Mouse (Mus musculus) embryonic facial prominence, embryonic 13.5 days (tissue): ENCODE data around the gene Cdk8. TPM values are rescaled to one million over a fixed set of nuclear protein-coding genes. Genes with fewer than 3 reads are reported as not detected.

Source experiments
- ATAC-seq: fragments of 200-750 bp; cut with Nextera tagmentation; 2 replicates; pipeline ENCODE4 v1.8.0; 2017; ENCODE audit warnings: low read depth; ENCODE audit not compliant: insufficient number of reproducible peaks, insufficient read depth, low FRiP score, low TSS enrichment
- H3K27ac ChIP-seq: fragments of 300-500 bp; sonication (generic); 2 replicates; pipeline ENCODE4 v1.5.1; 2015; ENCODE audit warnings: moderate library complexity, mild to moderate bottlenecking, inconsistent platforms
- H3K27me3 ChIP-seq: fragments of 300-500 bp; sonication (generic); 2 replicates; pipeline ENCODE4 v1.6.1; 2015; ENCODE audit warnings: mild to moderate bottlenecking, inconsistent platforms
- H3K36me3 ChIP-seq: fragments of 300-500 bp; sonication (generic); 2 replicates; pipeline ENCODE4 v1.6.1; 2015; ENCODE audit warnings: mild to moderate bottlenecking, inconsistent platforms
- H3K4me1 ChIP-seq: fragments of 300-500 bp; sonication (generic); 2 replicates; pipeline ENCODE4 v1.6.1; 2015; ENCODE audit warnings: inconsistent platforms
- H3K4me2 ChIP-seq: fragments of 300-500 bp; sonication (generic); 2 replicates; pipeline ENCODE4 v1.6.1; 2015; ENCODE audit warnings: moderate library complexity, mild to moderate bottlenecking, inconsistent platforms
- H3K4me3 ChIP-seq: fragments of 300-500 bp; sonication (generic); 2 replicates; pipeline ENCODE4 v1.5.1; 2015; ENCODE audit warnings: mild to moderate bottlenecking, inconsistent platforms
- H3K9ac ChIP-seq: fragments of 300-500 bp; sonication (generic); 2 replicates; pipeline ENCODE4 v1.6.1; 2015; ENCODE audit warnings: mild to moderate bottlenecking, inconsistent platforms
- H3K9me3 ChIP-seq: fragments of 300-500 bp; sonication (generic); 2 replicates; pipeline ENCODE4 v1.6.1; 2016; ENCODE audit warnings: inconsistent platforms
- WGBS: fragments of 180-500 bp; shearing (Covaris S2); methylation state at CpG from one replicate; pipeline ENCODE4 v1.1.7; 2015; ENCODE audit warnings: mixed read lengths; 5-methylcytosine and 5-hydroxymethylcytosine counted together
- polyA plus RNA-seq: library from polyadenylated mRNA; unstranded; fragments of >200 nt; fragmentation: Nextera tagmentation; extraction: Ambion mirVana; gene quantifications from 2 replicates; pipeline ENCODE4 v1.2.1, GENCODE M21; 2015

The Cdk8 gene
- polyA plus RNA-seq, 1 experiment from 2014 or later: 19.7 TPM

DNA sequence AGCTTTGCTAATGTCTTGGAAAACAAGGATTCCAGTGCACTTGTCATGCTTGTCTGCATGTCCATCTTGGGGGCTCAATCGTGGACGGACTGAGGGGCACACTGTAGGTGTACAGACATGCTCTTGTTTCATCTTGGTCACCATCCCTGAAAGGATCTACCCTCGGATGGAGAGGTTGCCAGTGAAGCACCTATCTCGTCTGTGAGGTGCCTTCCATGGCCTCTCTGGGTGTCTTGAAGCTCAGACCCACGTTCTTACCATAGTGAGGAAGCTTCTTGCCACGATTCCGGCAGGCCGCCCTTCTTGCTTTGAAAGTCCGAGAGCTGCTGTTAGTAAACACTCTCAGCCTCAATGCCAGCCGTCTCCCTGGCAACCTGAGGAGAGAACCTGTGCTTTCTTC lies 56.4 kb downstream of the Cdk8 start:
- no peaks in the 10 kb centered on the region for H3K27me3 ChIP-seq
- H3K4me3 ChIP-seq: no peak overlapping the region
- no peak overlapping the region for H3K27ac ChIP-seq
- H3K4me2 ChIP-seq: no peak overlapping the region
- 90% methylated on average over 10 of the region's 10 CpGs for WGBS
- H3K4me1 ChIP-seq: no peaks in the 10 kb centered on the region
- H3K36me3 ChIP-seq: peaks cover 50% of the 10 kb centered on the region
- H3K9ac ChIP-seq: no peak overlapping the region
- no peak for ATAC-seq
- no peaks in the 10 kb centered on the region for H3K9me3 ChIP-seq

DNA sequence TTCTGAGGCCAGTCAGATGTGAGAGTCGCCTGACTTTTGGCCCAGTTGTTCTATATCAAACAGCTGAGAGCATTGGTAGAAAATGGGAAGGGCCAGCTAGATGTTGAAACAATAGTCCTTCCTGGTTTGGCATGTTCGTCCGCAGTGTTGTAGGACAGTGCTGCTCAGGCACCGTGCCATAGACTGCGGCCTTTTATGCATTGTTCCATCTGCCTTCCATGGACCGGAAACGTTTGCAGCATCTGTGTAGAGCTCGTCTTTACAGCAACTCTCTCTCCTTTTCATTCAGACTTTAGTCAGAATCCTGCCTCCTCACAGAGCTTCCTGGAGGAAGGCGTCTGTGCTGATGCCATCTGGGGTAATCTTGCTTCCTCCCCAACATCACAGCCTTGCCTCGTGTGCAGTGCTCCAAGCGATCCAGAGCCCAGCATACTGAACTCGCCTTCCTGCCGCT lies 57.0 kb downstream of the Cdk8 start:
- peaks cover 52% of the 10 kb centered on the region for H3K36me3 ChIP-seq
- H3K27me3 ChIP-seq: no peaks in the 10 kb centered on the region
- no peak for ATAC-seq
- H3K4me2 ChIP-seq: no peak overlapping the region
- no peaks in the 10 kb centered on the region for H3K4me1 ChIP-seq
- no peak overlapping the region for H3K27ac ChIP-seq
- WGBS: 87% methylated on average over 13 of the region's 13 CpGs
- H3K4me3 ChIP-seq: no peak overlapping the region
- no peaks in the 10 kb centered on the region for H3K9me3 ChIP-seq
- no peak overlapping the region for H3K9ac ChIP-seq

DNA sequence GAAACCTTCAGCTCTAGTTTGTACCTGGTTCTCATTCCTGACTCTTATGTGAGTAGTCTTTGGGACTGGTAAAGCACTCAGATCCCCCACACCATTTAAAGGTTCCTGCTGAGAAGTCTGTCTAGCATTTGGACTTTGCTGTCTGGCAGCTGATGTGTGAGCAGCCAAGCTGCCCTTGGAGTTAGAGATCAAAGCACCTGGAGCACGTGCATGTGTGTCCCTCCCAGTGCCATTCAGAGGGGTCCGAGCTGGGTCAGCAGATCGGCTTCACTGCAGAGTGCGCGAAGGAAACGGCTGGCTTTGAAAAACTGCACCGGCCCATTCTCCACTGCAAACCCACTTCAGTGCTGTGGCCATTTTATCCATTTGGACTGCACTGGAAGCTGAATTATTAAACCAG lies 58.9 kb downstream of the Cdk8 start:
- no peak for ATAC-seq
- peaks cover 53% of the 10 kb centered on the region for H3K36me3 ChIP-seq
- 88% methylated on average over 7 of the region's 7 CpGs for WGBS

DNA sequence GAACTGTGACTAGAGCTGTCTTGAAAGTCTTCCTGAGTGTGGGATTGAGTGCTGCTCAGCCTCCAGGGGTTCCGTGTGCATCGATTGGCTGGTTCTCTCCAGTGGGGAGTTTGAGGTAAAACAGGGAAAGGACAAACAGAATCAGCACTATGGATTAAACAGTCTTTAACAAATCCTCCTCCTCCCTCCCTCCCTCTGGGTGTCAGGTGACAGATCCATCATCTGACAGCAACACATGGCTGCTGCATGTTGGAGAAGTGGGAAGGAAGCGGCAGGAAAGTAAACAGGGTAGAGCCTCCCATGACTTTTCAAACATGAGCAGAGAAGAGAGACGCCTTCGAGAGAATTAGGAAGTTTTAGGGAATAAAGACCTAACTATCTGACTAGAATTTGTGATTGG lies 59.4 kb downstream of the Cdk8 start:
- 84% methylated on average over 5 of the region's 5 CpGs for WGBS

More for the DNA sequence above, 58.9 kb downstream of the Cdk8 start:
- Histone ChIP-seq H3K9me3 (no peaks in the 10 kb centered on the region), H3K27ac (no peak overlapping the region), H3K9ac (no peak overlapping the region), H3K4me3 (no peak overlapping the region), H3K27me3 (no peaks in the 10 kb centered on the region), H3K4me2 (no peak overlapping the region), H3K4me1 (no peaks in the 10 kb centered on the region)

DNA sequence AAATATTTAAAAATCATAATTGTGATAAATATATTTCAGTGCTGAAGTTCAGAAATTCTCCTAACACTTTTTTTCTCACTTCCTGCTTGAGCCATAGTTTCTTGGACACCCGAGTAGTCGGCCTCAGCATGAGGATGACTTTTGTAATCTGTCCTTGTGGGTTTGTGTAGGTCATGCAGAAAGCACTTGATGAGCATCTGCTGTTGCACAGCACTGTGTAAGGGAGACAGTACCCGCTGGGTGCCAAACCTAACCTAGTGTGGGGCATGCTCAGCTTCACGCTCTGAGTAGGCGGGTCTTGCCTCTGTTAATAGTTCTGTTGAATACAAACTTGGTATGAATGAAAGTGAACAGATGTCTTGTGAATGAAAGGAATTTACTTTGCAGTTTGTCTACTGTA lies 60.5 kb downstream of the Cdk8 start:
- H3K9me3 ChIP-seq: no peaks in the 10 kb centered on the region
- H3K9ac ChIP-seq: no peak overlapping the region
- ATAC-seq: no peak
- H3K27ac ChIP-seq: no peak overlapping the region
- H3K36me3 ChIP-seq: peaks cover 53% of the 10 kb centered on the region
- no peaks in the 10 kb centered on the region for H3K4me1 ChIP-seq
- H3K27me3 ChIP-seq: no peaks in the 10 kb centered on the region
- no peak overlapping the region for H3K4me3 ChIP-seq
- H3K4me2 ChIP-seq: no peak overlapping the region
- WGBS: 90% methylated on average over 5 of the region's 5 CpGs

More for the DNA sequence above, 59.4 kb downstream of the Cdk8 start:
- Histone ChIP-seq H3K4me1 (no peaks in the 10 kb centered on the region), H3K4me3 (no peak overlapping the region), H3K9me3 (no peaks in the 10 kb centered on the region), H3K4me2 (no peak overlapping the region), H3K27ac (no peak overlapping the region), H3K36me3 (peaks cover 49% of the 10 kb centered on the region), H3K27me3 (no peaks in the 10 kb centered on the region), H3K9ac (no peak overlapping the region)
- no peak for ATAC-seq

GRCm38 (mm10) chr5:146292896-146293680 lies 62.1 kb downstream of the Cdk8 start:
- peaks cover 51% of the 10 kb centered on the region for H3K36me3 ChIP-seq

GRCm38 (mm10) chr5:146293919-146294700 lies 63.1 kb downstream of the Cdk8 start:
- H3K9ac ChIP-seq: no peak overlapping the region
- H3K4me1 ChIP-seq: 0 out of 2 replicates have a peak, but pooled peaks cover under 1% of the 10 kb centered on the region
- peaks cover 55% of the 10 kb centered on the region for H3K36me3 ChIP-seq
- no peak overlapping the region for H3K4me2 ChIP-seq
- no peaks in the 10 kb centered on the region for H3K9me3 ChIP-seq
- no peaks in the 10 kb centered on the region for H3K27me3 ChIP-seq
- no peak overlapping the region for H3K27ac ChIP-seq
- whole genome bisulfite sequencing: 92% methylated on average over 11 of the region's 11 CpGs
- no peak for ATAC-seq
- H3K4me3 ChIP-seq: no peak overlapping the region

More at GRCm38 (mm10) chr5:146292896-146293680, 62.1 kb downstream of the Cdk8 start:
- no peak overlapping the region for H3K27ac ChIP-seq
- no peaks in the 10 kb centered on the region for H3K9me3 ChIP-seq
- ATAC-seq: no peak
- H3K9ac ChIP-seq: no peak overlapping the region
- no peaks in the 10 kb centered on the region for H3K27me3 ChIP-seq
- H3K4me3 ChIP-seq: no peak overlapping the region
- no peak overlapping the region for H3K4me2 ChIP-seq
- WGBS: 88% methylated on average over 5 of the region's 5 CpGs
- no peaks in the 10 kb centered on the region for H3K4me1 ChIP-seq

GRCm38 (mm10) chr5:146294834-146295233 lies 63.8 kb downstream of the Cdk8 start:
- Histone ChIP-seq H3K27ac (no peak overlapping the region), H3K4me1 (peaks cover 7% of the 10 kb centered on the region; the same call in 1 of the 2 replicates), H3K36me3 (peaks cover 58% of the 10 kb centered on the region), H3K4me2 (no peak overlapping the region), H3K27me3 (no peaks in the 10 kb centered on the region), H3K4me3 (no peak overlapping the region), H3K9me3 (no peaks in the 10 kb centered on the region), H3K9ac (no peak overlapping the region)
- WGBS: 95% methylated on average over 5 of the region's 5 CpGs
- ATAC-seq: no peak

GRCm38 (mm10) chr5:146298807-146299519 lies 67.9 kb downstream of the Cdk8 start:
- Histone ChIP-seq H3K27ac (no peak overlapping the region), H3K9me3 (no peaks in the 10 kb centered on the region), H3K9ac (no peak overlapping the region), H3K4me2 (no peak overlapping the region), H3K4me3 (no peak overlapping the region), H3K4me1 (peaks cover 7% of the 10 kb centered on the region; the same call in 1 of the 2 replicates), H3K27me3 (no peaks in the 10 kb centered on the region), H3K36me3 (peaks cover 67% of the 10 kb centered on the region)
- 85% methylated on average over 13 of the region's 13 CpGs for WGBS
- no peak for ATAC-seq

- ATAC-seq: no peak
- 83% methylated on average over 8 of the region's 8 CpGs for WGBS
Measured at GRCm38 (mm10) chr5:146299520-146299870, 68.5 kb downstream of the Cdk8 start.

GRCm38 (mm10) chr5:146303470-146303869 lies 72.4 kb downstream of the Cdk8 start:
- no peaks in the 10 kb centered on the region for H3K27me3 ChIP-seq
- 87% methylated on average over 5 of the region's 5 CpGs for WGBS
- no peak for ATAC-seq
- no peak overlapping the region for H3K27ac ChIP-seq
- H3K9me3 ChIP-seq: no peaks in the 10 kb centered on the region
- H3K4me3 ChIP-seq: no peak overlapping the region
- H3K9ac ChIP-seq: no peak overlapping the region
- no peak overlapping the region for H3K4me2 ChIP-seq
- peaks cover 55% of the 10 kb centered on the region for H3K36me3 ChIP-seq
- peaks cover 7% of the 10 kb centered on the region; the same call in 1 of the 2 replicates for H3K4me1 ChIP-seq

More at GRCm38 (mm10) chr5:146299520-146299870, 68.5 kb downstream of the Cdk8 start:
- Histone ChIP-seq H3K27ac (no peak overlapping the region), H3K4me3 (no peak overlapping the region), H3K27me3 (no peaks in the 10 kb centered on the region), H3K36me3 (peaks cover 71% of the 10 kb centered on the region), H3K4me1 (peaks cover 7% of the 10 kb centered on the region; the same call in 1 of the 2 replicates), H3K9me3 (no peaks in the 10 kb centered on the region), H3K9ac (no peak overlapping the region), H3K4me2 (no peak overlapping the region)
